Comparison of ENCODE assay signal across 17 mouse cellular contexts in the genomic region with DNA sequence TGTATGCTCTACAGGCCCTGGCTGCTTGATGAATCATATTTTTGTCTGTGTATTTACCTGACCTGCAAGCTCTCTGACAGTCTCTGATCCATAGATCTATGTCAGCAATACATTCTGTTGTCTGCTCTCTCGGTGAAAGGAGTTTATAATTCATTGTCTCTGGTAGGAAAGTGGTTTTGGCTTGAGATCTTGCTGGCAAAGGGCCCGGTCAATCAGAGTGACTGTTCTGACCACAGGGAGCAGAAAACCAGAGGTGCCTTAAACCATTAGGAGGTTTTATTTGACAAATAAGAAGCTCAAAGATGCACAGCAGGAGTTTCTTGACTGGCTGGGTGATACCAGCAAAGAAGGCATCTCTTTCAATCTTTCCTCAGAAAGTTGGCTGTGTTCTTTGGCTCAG.
A peak's percentile ranks its signal among the peaks of the same experiment; 100 is the strongest.
DNase-seq lines count a peak whose midpoint lies in the region; ATAC-seq and TF ChIP-seq lines count a peak whose summit lies in the region.
"Had no signal": no experiment of that assay in that cellular context is flagged by ENCODE, and none has a peak within 500 bp of the region (broad histone marks: within the 10 kb centered on the region; RNA-seq: fewer than 3 reads in every experiment).

No protein-coding gene starts in this region.

- no peak for TF ChIP-seq CTCF in kidney, adult 2 months (conservative IDR thresholded peaks at IDR 0.05; ENCODE audit: insufficient read depth, insufficient read length, low read depth, low read length)
- TF ChIP-seq CTCF in brain, embryonic 14.5 days (IDR thresholded peaks at IDR 0.05; ENCODE audit: borderline replicate concordance, extremely low read depth, insufficient read depth, insufficient read length): no peak

- 59% methylated on average over 2 of the region's 2 CpGs for WGBS in kidney, adult 2 months

- ATAC-seq in CD4-positive, CD25-positive, alpha-beta regulatory T cell, adult 4 months: no peak
- ATAC-seq: intestine, embryonic 16.5 days had no signal

- no peak overlapping the region for H3K4me3 ChIP-seq in kidney, adult 2 months (ENCODE audit: insufficient read depth, low read depth, low read length)
- H3K4me3 ChIP-seq: heart, adult 2 months; hindbrain, embryonic 10.5 days; layer of hippocampus, adult 2 months; limb, embryonic 15.5 days had no signal

- H3K27me3 ChIP-seq in kidney, adult 2 months (replicated peaks; ENCODE audit: control insufficient read depth, insufficient read depth, low read length): no peaks in the 10 kb centered on the region
- H3K27me3 ChIP-seq: limb, embryonic 15.5 days had no signal

- peak; percentile 13 to 31 for DNase-seq in cerebellum, postnatal 14 days
- no peak for DNase-seq in cerebellum, adult 9-10 months
- DNase-seq in kidney, postnatal 10 days: peak; percentile 53
- no peak for DNase-seq in kidney, adult 2 months
- peak; percentile 65 for DNase-seq in MN1 (ENCODE audit: low spot score)
- DNase-seq in brain, embryonic 14.5 days (ENCODE audit: low read depth): peak; percentile 34
- DNase-seq in urinary bladder, postnatal 25 days (ENCODE audit: low spot score): no peak
- DNase-seq: cerebellum, adult 2 months; heart, adult 2 months; lung, adult 2 months; retina, postnatal 1 day; spleen, adult 18-20 months had no signal

- no peak for TF ChIP-seq POLR2A in kidney, adult 2 months (IDR thresholded peaks at IDR 0.05; ENCODE audit: low read depth, low read length)
- TF ChIP-seq POLR2A in brain, embryonic 14.5 days (IDR thresholded peaks at IDR 0.05; ENCODE audit: borderline replicate concordance, extremely low read depth, insufficient read depth, insufficient read length, poor library complexity, severe bottlenecking): no peak

- no peaks in the 10 kb centered on the region for H3K4me1 ChIP-seq in kidney, adult 2 months (ENCODE audit: control insufficient read depth, insufficient read depth, low read length)
- H3K4me1 ChIP-seq: limb, embryonic 15.5 days had no signal

- H3K36me3 ChIP-seq in kidney, adult 2 months (ENCODE audit: control insufficient read depth, insufficient read depth, low read length): no peaks in the 10 kb centered on the region
- H3K36me3 ChIP-seq: hindbrain, embryonic 10.5 days; limb, embryonic 15.5 days had no signal

- H3K27ac ChIP-seq in kidney, adult 2 months (ENCODE audit: insufficient read depth, low read depth, low read length): no peak overlapping the region
- H3K27ac ChIP-seq: heart, adult 2 months; hindbrain, embryonic 10.5 days; layer of hippocampus, adult 2 months; limb, embryonic 15.5 days had no signal

Comparison
In these comparisons a context has a peak if more than half of its experiments do, and no peak if none do; other contexts are left out.
1. DNase-seq: peak in cerebellum, postnatal 14 days (2 of 2), kidney, postnatal 10 days (single experiment), MN1 (single experiment) and brain, embryonic 14.5 days (single experiment); none in cerebellum, adult 9-10 months (single experiment), kidney, adult 2 months (single experiment) and urinary bladder, postnatal 25 days (single experiment).